Mouse (Mus musculus) layer of hippocampus, postnatal 14 days (tissue): ENCODE measurements around the gene Odf2. TPM values are rescaled to one million over a fixed set of nuclear protein-coding genes. Genes with fewer than 3 reads are reported as not detected.
A peak's percentile ranks its signal among the peaks of the same experiment; 100 is the strongest.

Source experiments
- DNase-seq, 2 experiments: peaks; one replicate each; pipeline ENCODE4 v3.0.0; 2021 to 2022; ENCODE audit warnings: low spot score in 2 of 2, mixed read lengths in 1 of 2
- long read RNA-seq, 2 experiments: library from polyadenylated mRNA; stranded (forward); transcript quantifications; one replicate each; pipeline ENCODE4 v2.0.0; 2021
- total RNA-seq, 2 experiments: library from RNA; stranded (reverse); gene quantifications; 2 replicates each; pipeline ENCODE4 v1.2.3; 2021

The Odf2 gene
- 100 to 1,000 TPM in 1 of 2 experiments, 10 to 100 TPM in 1; 91.4 to 107 TPM for total RNA-seq
- long read RNA-seq, experiment 1, transcript Odf2-203 (17 exons, 2,305 nt): major isoform, 8 of 62 reads
- long read RNA-seq, experiment 1, partial matches to known transcripts: 19 of 62 reads
- long read RNA-seq, experiment 1, other reads (novel, unspliced or antisense): 29 of 62 reads
- long read RNA-seq, experiment 2, transcript Odf2-204 (21 exons, 3,826 nt): major isoform, 13 of 69 reads
- long read RNA-seq, experiment 2, transcript Odf2-203 (17 exons, 2,305 nt): minor isoform, 6 of 69 reads
- long read RNA-seq, experiment 2, partial matches to known transcripts: 16 of 69 reads
- long read RNA-seq, experiment 2, other reads (novel, unspliced or antisense): 33 of 69 reads

GRCm38 (mm10) chr2:29889066-29889944 lies at the start of gene Odf2:
Odf2 (plus strand) TSS chr2:29889221.
- DNase-seq: peak; percentile 100

- DNase-seq: no peak
These were observed 49.6 kb upstream of the Odf2 start for GRCm38 (mm10) chr2:29839460-29839859.

GRCm38 (mm10) chr2:29843231-29844105 lies 45.6 kb upstream of the Odf2 start:
- no peak for DNase-seq

- DNase-seq: no peak
These were observed 44.9 kb upstream of the Odf2 start for GRCm38 (mm10) chr2:29844115-29844514.

- no peak for DNase-seq
These were observed 44.4 kb upstream of the Odf2 start for GRCm38 (mm10) chr2:29844661-29845060.

- no peak for DNase-seq
These were observed 43.4 kb upstream of the Odf2 start for GRCm38 (mm10) chr2:29845636-29846035.

- DNase-seq: no peak
These were observed 42.8 kb upstream of the Odf2 start for GRCm38 (mm10) chr2:29846061-29846853.

GRCm38 (mm10) chr2:29846911-29847310 lies 42.1 kb upstream of the Odf2 start:
- no peak for DNase-seq

GRCm38 (mm10) chr2:29849041-29849440 lies 40.0 kb upstream of the Odf2 start:
- no peak for DNase-seq

GRCm38 (mm10) chr2:29849841-29850480 lies 39.1 kb upstream of the Odf2 start:
- no peak for DNase-seq

GRCm38 (mm10) chr2:29852957-29853485 lies 36.0 kb upstream of the Odf2 start:
- DNase-seq: no peak

- DNase-seq: no peak
These were observed 35.3 kb upstream of the Odf2 start for GRCm38 (mm10) chr2:29853736-29854135.

GRCm38 (mm10) chr2:29855585-29856210 lies 33.3 kb upstream of the Odf2 start:
- no peak for DNase-seq

GRCm38 (mm10) chr2:29856451-29857260 lies 32.4 kb upstream of the Odf2 start:
- DNase-seq: no peak

- DNase-seq: no peak
These were observed 31.7 kb upstream of the Odf2 start for GRCm38 (mm10) chr2:29857341-29857740.

- DNase-seq: no peak
These were observed 31.1 kb upstream of the Odf2 start for GRCm38 (mm10) chr2:29857967-29858366.

- DNase-seq: peak; percentile 65 to 66
These were observed 30.1 kb upstream of the Odf2 start for GRCm38 (mm10) chr2:29858748-29859473.

GRCm38 (mm10) chr2:29865125-29865524 lies 23.9 kb upstream of the Odf2 start:
- DNase-seq: no peak
